Mouse (Mus musculus): ENCODE data around the gene Ly6f. TPM values are rescaled to one million over a fixed set of nuclear protein-coding genes. Genes with fewer than 3 reads are reported as not detected.

Ly6f gene
- polyA plus RNA-seq (2016; fragmentation: Nextera tagmentation; extraction: Ambion mirVana), result not detected in 2 replicates

DNA sequence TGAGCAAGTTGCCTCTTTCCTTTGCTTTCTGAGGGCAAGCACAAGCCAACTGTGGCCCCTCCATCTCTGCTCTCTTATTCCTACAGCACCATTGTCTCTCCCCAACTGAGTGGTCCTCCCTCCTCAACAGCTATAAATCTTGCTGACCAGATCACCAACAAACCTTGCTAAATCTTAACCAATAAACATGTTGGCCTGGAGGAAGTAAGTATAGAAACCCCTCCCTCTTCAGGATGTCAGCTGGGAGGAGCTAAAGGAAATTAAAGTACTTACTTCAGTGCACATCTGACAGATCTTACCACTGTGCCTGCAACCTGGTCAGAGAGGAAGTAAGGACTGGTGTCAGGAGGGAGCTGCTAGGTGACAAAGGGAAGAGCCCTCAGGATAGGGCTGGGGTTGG, at the start of gene Ly6f:
TSS of gene Ly6f (plus strand) at position 301 of the 400 bp plus-strand sequence.
- Histone ChIP-seq H3K27me3 (no peaks in the 10 kb centered on the region), H3K4me1 (replicated peaks) (no peaks in the 10 kb centered on the region), H3K4me3 (replicated peaks) (no peak within 1 kb of the TSS), H3K9me3 (no peaks in the 10 kb centered on the region), H3K36me3 (no peaks in the 10 kb centered on the region), H3K27ac (no peak within 1 kb of the TSS), H3K9ac (replicated peaks) (no peak within 1 kb of the TSS), H3K4me2 (no peak within 1 kb of the TSS)
- no peak for ATAC-seq (ENCODE audit: insufficient number of reproducible peaks, insufficient read depth, low FRiP score, low TSS enrichment, low read depth)

DNA sequence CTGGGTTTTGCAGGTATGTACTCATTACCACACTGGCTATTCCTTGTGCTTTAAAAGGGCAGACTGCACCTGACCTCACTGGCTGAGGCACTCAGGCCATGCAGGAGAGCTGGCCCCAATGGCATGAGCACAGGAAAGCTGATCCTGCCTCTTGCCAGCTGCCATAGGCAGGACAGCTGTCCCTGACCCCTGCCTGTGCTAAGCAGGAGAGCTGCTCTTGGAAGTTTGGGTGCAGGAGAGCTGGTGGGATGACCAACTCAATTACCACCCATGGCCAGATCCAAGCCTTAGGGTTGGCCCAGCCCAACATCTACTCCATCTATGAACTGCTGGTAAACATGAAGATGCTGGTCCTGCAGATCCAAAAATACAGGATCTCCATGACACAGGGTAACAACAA, 46.3 kb upstream of the Ly6f start:
- ATAC-seq (ENCODE audit: insufficient number of reproducible peaks, insufficient read depth, low FRiP score, low TSS enrichment, low read depth), result no peak
- Histone ChIP-seq H3K9me3 (no peaks in the 10 kb centered on the region; the same call in 1 of the 2 replicates), H3K27ac (no peak overlapping the region), H3K36me3 (no peaks in the 10 kb centered on the region), H3K9ac (replicated peaks) (no peak overlapping the region), H3K4me3 (replicated peaks) (no peak overlapping the region), H3K4me1 (replicated peaks) (no peaks in the 10 kb centered on the region), H3K4me2 (no peak overlapping the region), H3K27me3 (no peaks in the 10 kb centered on the region)

DNA sequence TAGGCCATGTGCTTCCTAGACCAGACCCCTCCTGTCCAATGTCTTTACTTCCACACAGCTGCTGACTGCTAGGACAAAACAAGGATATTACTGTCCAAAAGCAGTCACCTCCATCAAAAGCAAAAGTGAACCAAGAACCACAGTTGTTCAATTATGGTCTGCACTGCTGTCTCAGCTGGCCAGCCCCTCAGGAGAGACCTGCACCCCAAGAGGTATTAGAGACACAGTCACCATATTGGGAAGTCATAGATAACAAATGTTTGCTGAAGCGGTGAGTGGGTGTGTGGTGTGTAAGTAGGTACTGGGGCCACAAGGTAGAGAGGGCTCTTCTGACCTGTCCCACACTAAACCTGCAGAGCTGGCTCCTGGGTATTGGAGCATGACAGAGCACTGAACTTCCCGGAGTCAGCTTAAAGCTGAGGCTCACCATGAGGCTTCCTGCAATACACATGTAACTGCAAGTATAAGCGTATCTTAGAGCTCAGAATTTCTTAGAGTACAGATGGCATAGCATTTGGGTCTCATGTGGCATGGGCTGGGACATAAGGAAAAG, 30.4 kb upstream of the Ly6f start:
- Histone ChIP-seq H3K27ac (no peak overlapping the region), H3K4me3 (replicated peaks) (no peak overlapping the region), H3K36me3 (no peaks in the 10 kb centered on the region), H3K9me3 (no peaks in the 10 kb centered on the region), H3K4me1 (replicated peaks) (no peaks in the 10 kb centered on the region), H3K9ac (replicated peaks) (no peak overlapping the region), H3K4me2 (no peak overlapping the region), H3K27me3 (no peaks in the 10 kb centered on the region)
- no peak for ATAC-seq (ENCODE audit: insufficient number of reproducible peaks, insufficient read depth, low FRiP score, low TSS enrichment, low read depth)
- WGBS, result 91% methylated on average over 3 of the region's 3 CpGs

DNA sequence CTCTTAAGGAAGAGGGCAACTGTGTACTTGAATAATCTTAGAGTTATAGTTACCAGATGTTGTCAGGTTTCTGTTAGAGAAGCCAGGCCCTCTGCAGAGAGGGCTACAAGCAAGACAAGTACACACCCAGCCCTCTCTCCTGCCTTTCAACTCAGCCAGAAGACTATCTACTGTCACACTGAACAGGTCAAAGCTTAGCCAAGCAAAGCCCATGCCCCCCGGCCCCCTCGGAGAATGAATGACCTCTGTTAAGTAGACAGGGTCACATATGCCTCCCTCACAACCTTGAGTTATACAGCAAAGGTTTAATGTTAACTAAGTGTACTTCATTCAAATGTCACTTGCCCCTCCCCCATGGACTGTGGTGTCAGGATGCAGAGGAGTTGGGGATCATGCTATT, 27.7 kb upstream of the Ly6f start:
- no peak for ATAC-seq (ENCODE audit: insufficient number of reproducible peaks, insufficient read depth, low FRiP score, low TSS enrichment, low read depth)
- Histone ChIP-seq H3K9me3 (no peaks in the 10 kb centered on the region), H3K27me3 (no peaks in the 10 kb centered on the region), H3K4me1 (replicated peaks) (no peaks in the 10 kb centered on the region), H3K4me3 (replicated peaks) (no peak overlapping the region), H3K27ac (no peak overlapping the region), H3K9ac (replicated peaks) (no peak overlapping the region), H3K36me3 (no peaks in the 10 kb centered on the region), H3K4me2 (no peak overlapping the region)
- 27% methylated on average over 2 of the region's 2 CpGs for WGBS

DNA sequence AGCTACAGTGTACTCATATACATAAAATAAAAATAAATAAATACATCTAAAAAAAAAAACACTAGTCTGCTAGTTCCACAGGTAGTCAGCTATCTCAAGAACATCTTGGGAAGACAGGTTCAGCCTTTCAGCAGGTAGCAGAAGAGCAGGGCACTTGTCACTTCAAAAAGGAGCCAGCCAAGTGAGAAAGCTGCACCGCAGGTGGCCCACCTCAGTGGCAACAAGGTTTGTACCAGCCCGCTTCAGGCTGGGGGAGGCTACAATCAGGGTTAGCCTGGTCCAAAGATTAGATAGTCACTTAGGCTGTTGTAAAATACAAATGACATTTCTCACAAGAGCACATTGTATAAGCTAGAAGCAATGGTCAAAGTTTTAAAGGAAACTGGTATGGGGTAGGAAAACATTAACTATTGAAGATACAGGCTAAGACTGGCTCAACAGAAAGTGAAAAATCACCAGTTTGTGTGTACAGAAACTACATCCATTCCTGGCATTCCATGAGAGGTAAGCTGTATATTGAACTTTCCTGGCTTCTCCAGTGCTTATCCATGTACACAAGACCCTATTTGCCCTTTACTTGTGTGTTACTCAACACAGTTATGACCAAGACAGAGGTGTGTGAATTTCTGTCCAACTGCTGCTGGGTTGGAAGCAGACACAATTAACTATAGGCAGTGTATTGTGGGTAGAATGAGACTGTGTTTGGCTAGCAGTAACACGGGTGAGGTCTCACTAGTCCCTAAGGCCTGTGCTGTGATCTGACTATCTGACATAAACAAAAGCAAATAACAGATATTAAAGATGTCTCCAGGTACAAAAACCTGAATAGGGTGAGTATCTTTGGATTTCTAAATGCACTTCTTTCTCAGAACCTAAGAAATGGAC, 25.2 kb upstream of the Ly6f start:
- H3K27ac ChIP-seq, result no peak overlapping the region
- H3K27me3 ChIP-seq, result no peaks in the 10 kb centered on the region
- no peak for ATAC-seq (ENCODE audit: insufficient number of reproducible peaks, insufficient read depth, low FRiP score, low TSS enrichment, low read depth)
- H3K4me1 ChIP-seq (replicated peaks), result no peaks in the 10 kb centered on the region
- no peak overlapping the region for H3K9ac ChIP-seq (replicated peaks)
- H3K4me2 ChIP-seq, result no peak overlapping the region
- H3K9me3 ChIP-seq, result no peaks in the 10 kb centered on the region
- H3K36me3 ChIP-seq, result no peaks in the 10 kb centered on the region
- no peak overlapping the region for H3K4me3 ChIP-seq (replicated peaks)
- 73% methylated on average over 3 of the region's 3 CpGs for WGBS

DNA sequence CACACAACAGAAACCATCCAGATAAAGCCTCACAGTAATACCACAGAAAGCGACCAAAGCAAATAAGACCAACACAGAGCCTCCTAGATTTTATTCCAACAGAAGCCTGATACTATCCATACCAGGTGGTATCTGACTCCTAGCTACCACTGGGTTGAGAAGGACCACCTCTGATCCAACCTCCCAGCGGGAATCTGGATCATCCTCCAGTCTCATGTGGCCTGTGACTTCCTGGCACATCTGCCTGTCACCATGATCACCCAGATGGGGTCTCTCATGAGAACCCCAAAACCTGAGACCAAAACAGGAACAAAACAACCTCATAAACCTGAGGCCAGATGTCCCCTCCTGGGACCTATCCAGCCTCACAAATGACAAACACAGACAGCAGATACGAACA, 13.6 kb upstream of the Ly6f start:
- ATAC-seq (ENCODE audit: insufficient number of reproducible peaks, insufficient read depth, low FRiP score, low TSS enrichment, low read depth), result no peak
- 89% methylated on average over 3 of the region's 3 CpGs for WGBS
- H3K9ac ChIP-seq (replicated peaks), result no peak overlapping the region

DNA sequence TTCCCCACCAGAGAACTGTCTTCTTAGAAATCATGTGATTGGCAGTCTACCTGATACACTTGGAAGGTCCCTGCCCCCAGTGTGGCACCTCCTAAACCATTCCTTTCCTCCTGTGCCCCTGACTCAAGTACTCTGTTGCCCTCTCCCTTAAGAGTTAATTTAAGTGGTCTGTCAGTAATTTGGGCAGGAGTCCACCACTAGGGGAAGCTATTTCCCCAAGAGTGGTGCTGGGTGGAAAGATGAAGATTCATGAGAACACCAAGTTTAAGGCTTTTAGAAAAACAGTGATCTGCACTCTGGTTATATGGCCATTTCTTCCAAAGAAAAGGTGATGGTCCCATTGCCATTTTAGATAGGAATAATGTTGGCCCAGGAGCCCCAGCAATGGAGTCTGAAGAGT, 2.4 kb upstream of the Ly6f start:
- Histone ChIP-seq H3K4me3 (replicated peaks) (no peak overlapping the region), H3K27me3 (no peaks in the 10 kb centered on the region), H3K9me3 (no peaks in the 10 kb centered on the region), H3K4me1 (replicated peaks) (no peaks in the 10 kb centered on the region), H3K9ac (replicated peaks) (no peak overlapping the region), H3K4me2 (no peak overlapping the region), H3K27ac (no peak overlapping the region), H3K36me3 (no peaks in the 10 kb centered on the region)
- no peak for ATAC-seq (ENCODE audit: insufficient number of reproducible peaks, insufficient read depth, low FRiP score, low TSS enrichment, low read depth)

More for the DNA sequence above, 13.6 kb upstream of the Ly6f start:
- H3K4me3 ChIP-seq (replicated peaks), result no peak overlapping the region
- no peaks in the 10 kb centered on the region for H3K36me3 ChIP-seq
- no peak overlapping the region for H3K27ac ChIP-seq
- H3K9me3 ChIP-seq, result no peaks in the 10 kb centered on the region
- H3K4me1 ChIP-seq (replicated peaks), result no peaks in the 10 kb centered on the region
- H3K27me3 ChIP-seq, result no peaks in the 10 kb centered on the region
- no peak overlapping the region for H3K4me2 ChIP-seq

DNA sequence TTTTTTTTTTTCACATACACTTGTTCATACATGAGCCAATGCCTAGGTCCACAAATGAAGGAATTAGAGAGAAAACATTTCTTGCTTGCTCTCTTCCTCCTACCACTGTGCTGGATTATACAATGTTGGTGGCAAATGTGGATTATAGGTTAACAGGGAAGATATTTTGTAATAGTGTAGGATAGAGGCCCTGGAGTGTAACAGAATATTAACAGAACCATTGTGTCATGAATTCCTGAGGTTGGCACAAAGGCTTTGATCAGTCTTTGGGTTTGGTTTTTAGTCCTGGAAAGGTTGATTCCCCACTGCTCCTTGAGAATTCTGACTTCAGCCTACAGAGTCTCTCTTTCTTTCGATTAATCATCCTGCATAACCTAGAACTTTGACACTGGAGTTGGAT, 1.6 kb upstream of the Ly6f start:
- Histone ChIP-seq H3K36me3 (no peaks in the 10 kb centered on the region), H3K9ac (replicated peaks) (no peak overlapping the region), H3K27me3 (no peaks in the 10 kb centered on the region), H3K4me2 (no peak overlapping the region), H3K4me1 (replicated peaks) (no peaks in the 10 kb centered on the region), H3K4me3 (replicated peaks) (no peak overlapping the region), H3K27ac (no peak overlapping the region), H3K9me3 (no peaks in the 10 kb centered on the region)
- WGBS, result 57% methylated on average over 1 of the region's 1 CpGs
- no peak for ATAC-seq (ENCODE audit: insufficient number of reproducible peaks, insufficient read depth, low FRiP score, low TSS enrichment, low read depth)

DNA sequence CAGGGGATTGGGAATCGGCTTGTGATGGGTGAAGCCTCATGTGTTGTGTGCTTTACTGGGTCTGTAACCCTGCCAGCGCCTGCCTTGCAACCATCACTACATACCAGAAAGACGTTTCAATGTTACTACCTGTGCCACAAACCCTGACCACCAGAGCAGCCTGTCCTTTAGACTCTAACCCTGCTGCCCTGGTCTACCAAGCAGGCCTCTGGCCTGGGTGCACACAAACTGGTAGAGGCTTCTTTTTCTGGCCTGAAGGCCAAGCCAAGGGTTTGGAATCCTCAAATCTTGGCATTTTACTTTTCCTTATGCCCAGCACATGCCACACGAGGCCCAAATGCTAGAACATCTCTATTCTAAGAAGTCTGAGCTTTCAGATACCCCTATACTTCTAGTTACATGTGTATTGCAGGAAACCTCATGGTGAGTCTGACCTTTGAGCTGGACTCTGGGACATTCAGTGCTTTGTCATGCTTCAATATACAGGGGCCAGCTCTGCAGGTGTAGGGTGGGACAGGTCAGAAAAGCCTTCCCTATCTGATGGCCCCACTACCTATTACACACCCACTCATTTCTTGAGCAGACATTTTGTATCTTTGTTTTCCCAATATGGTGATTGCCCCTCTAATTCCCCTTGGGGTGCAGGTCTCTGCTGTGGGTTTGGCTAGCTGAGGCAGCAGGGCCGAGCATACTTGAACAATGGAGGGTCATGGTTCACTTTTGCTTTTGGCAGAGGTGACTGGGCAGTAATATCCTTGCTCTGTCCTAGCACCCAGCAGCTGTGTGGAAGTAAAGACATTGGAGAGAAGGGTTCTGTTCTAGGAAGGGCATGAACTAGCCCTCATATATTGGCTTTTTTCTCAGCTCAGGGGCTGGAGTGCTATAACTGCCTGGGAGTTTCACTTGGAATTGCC, 952 bp downstream of the Ly6f start:
- H3K4me2 ChIP-seq, result no peak overlapping the region
- 82% methylated on average over 5 of the region's 5 CpGs for WGBS
- no peak for ATAC-seq (ENCODE audit: insufficient number of reproducible peaks, insufficient read depth, low FRiP score, low TSS enrichment, low read depth)

DNA sequence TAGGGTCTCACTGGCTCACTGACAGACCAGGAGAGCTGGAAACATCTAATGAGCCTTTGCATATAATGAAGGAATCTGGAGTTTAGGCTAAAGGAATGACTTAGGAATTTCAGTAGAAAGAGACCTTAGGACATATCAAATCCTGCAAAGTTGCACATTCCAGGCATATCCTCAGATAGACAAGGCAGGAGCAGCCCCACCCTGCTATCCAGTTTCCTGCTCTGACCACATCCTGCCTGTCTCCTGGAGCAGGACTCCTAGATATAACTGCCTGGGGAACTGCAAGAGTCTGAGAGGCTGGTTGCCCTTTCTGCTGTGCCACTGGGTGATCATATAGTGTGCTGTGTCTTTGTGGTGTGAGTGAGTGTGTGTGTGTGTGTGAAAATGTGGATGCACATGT, 1.9 kb downstream of the Ly6f start:
- H3K36me3 ChIP-seq, result no peaks in the 10 kb centered on the region
- H3K27ac ChIP-seq, result no peak overlapping the region
- no peak overlapping the region for H3K4me2 ChIP-seq
- no peak overlapping the region for H3K9ac ChIP-seq (replicated peaks)
- H3K4me3 ChIP-seq (replicated peaks), result no peak overlapping the region
- H3K9me3 ChIP-seq, result no peaks in the 10 kb centered on the region
- ATAC-seq (ENCODE audit: insufficient number of reproducible peaks, insufficient read depth, low FRiP score, low TSS enrichment, low read depth), result no peak
- H3K27me3 ChIP-seq, result no peaks in the 10 kb centered on the region
- H3K4me1 ChIP-seq (replicated peaks), result no peaks in the 10 kb centered on the region

More for the DNA sequence above, 952 bp downstream of the Ly6f start:
- H3K27ac ChIP-seq, result no peak overlapping the region
- no peak overlapping the region for H3K4me3 ChIP-seq (replicated peaks)
- H3K9me3 ChIP-seq, result no peaks in the 10 kb centered on the region
- H3K36me3 ChIP-seq, result no peaks in the 10 kb centered on the region
- H3K4me1 ChIP-seq (replicated peaks), result no peaks in the 10 kb centered on the region
- H3K9ac ChIP-seq (replicated peaks), result no peak overlapping the region
- no peaks in the 10 kb centered on the region for H3K27me3 ChIP-seq

DNA sequence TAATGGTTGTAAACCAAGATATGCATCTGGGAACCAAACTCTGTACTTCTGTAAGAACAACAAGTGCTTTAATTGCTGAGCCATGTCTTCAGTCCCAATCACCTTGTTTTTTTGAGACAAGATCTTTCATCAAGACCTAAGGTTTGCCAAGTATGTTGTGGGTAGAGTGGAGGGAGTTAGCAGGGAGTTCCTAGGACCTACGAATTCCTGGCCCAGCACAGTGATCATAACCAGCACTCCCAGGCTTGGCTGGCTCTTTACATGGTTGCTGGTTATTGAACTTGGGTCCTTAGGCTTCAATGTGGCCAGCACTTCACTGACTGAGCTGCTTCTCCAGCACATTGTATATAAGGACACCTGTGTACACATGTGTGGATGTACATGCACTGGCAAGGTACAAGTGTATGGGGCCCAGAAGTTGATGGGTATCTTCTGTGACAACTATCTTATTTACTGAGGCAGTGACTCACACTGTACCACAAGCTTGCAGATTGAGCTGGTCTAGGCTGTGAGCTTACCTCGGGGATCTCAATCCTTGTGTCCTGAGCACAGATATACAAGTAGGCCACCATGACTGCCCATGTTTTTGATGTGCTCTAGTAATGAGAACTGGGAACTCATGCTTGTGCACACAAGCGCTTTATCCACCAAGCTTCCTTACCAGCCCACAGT, 2.6 kb downstream of the Ly6f start:
- H3K4me3 ChIP-seq (replicated peaks), result no peak overlapping the region
- 84% methylated on average over 3 of the region's 3 CpGs for WGBS

More for the DNA sequence above, 2.6 kb downstream of the Ly6f start:
- no peaks in the 10 kb centered on the region for H3K27me3 ChIP-seq
- no peak overlapping the region for H3K27ac ChIP-seq
- no peaks in the 10 kb centered on the region for H3K9me3 ChIP-seq
- H3K9ac ChIP-seq (replicated peaks), result no peak overlapping the region
- no peak for ATAC-seq (ENCODE audit: insufficient number of reproducible peaks, insufficient read depth, low FRiP score, low TSS enrichment, low read depth)
- H3K4me2 ChIP-seq, result no peak overlapping the region
- H3K36me3 ChIP-seq, result no peaks in the 10 kb centered on the region
- no peaks in the 10 kb centered on the region for H3K4me1 ChIP-seq (replicated peaks)

Measured in limb, embryonic 12.5 days (tissue).